Mouse (Mus musculus): ENCODE measurements at regions not wholly inside any gene's neighbourhood (a gene's known extent, or its start where the extent isn't known, plus 50 kb on each side); places are given as distances from the start of the nearest gene placed in this dataset. TPM values are rescaled to one million over a fixed set of nuclear protein-coding genes. Genes with fewer than 3 reads are reported as not detected.

Small RNAs in the stretch of these regions (microRNA-seq; reads per million reads assigned to microRNA genes)
- not detected for gene Gm26259

All from limb, embryonic 10.5 days (tissue).